Comparison of ENCODE assay signal across 25 mouse cellular contexts in the genomic region with DNA sequence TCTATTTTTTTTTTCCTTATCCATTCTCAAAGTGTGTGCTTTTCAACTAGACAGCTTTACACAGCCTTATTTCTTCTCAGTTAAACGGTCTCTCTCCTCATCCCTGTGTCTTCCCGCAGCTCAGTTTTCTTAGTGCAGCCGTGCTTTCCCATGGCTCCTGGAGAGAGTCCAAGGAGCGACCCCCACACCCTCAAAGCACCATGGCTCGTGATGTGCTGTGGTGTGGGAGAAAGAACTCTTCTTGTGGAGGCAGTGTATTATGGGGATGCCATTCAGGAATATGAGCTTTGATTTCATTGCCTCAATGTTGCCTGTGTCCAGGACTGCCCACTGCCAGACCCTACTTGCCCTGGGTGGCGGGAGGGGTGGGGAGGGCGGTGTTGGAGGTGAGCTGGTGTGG.
DNase-seq lines count a peak whose midpoint lies in the region; ATAC-seq and TF ChIP-seq lines count a peak whose summit lies in the region.
"Had no signal": no experiment of that assay in that cellular context is flagged by ENCODE, and none has a peak within 500 bp of the region (broad histone marks: within the 10 kb centered on the region; RNA-seq: fewer than 3 reads in every experiment).

No protein-coding gene starts in this region.

- no peak for TF ChIP-seq POLR2A in brain, embryonic 14.5 days (IDR thresholded peaks at IDR 0.05; ENCODE audit: borderline replicate concordance, extremely low read depth, insufficient read depth, insufficient read length, poor library complexity, severe bottlenecking)

- H3K4me3 ChIP-seq in hindbrain, embryonic 10.5 days = no peak overlapping the region
- no peak overlapping the region for H3K4me3 ChIP-seq in hindbrain, embryonic 11.5 days (ENCODE audit: low read depth, low read length)
- H3K4me3 ChIP-seq in lung, embryonic 14.5 days (ENCODE audit: low read depth, low read length) = no peak overlapping the region
- H3K4me3 ChIP-seq in heart, embryonic 11.5 days (ENCODE audit: low read depth, low read length) = no peak overlapping the region
- H3K4me3 ChIP-seq: embryonic facial prominence, embryonic 12.5 days; embryonic facial prominence, embryonic 15.5 days; heart, adult 2 months; heart, embryonic 10.5 days; intestine, embryonic 15.5 days had no signal

- peak overlapping the region; percentile 53; the same call in 1 of the 2 replicates for H3K27ac ChIP-seq in hindbrain, embryonic 10.5 days
- H3K27ac ChIP-seq in hindbrain, embryonic 11.5 days (ENCODE audit: low read depth, low read length) = no peak overlapping the region
- H3K27ac ChIP-seq in lung, embryonic 14.5 days (ENCODE audit: low read depth) = no peak overlapping the region
- no peak overlapping the region for H3K27ac ChIP-seq in heart, embryonic 11.5 days (ENCODE audit: low read depth, low read length)
- H3K27ac ChIP-seq: embryonic facial prominence, embryonic 12.5 days; embryonic facial prominence, embryonic 15.5 days; heart, adult 2 months; heart, embryonic 10.5 days; hindbrain, embryonic 14.5 days; intestine, embryonic 15.5 days had no signal

- no peaks in the 10 kb centered on the region for H3K27me3 ChIP-seq in hindbrain, embryonic 10.5 days (ENCODE audit: insufficient read depth, poor library complexity, severe bottlenecking)
- H3K27me3 ChIP-seq in hindbrain, embryonic 11.5 days (ENCODE audit: control insufficient read depth, insufficient read depth, low read length) = no peaks in the 10 kb centered on the region
- no peaks in the 10 kb centered on the region for H3K27me3 ChIP-seq in lung, embryonic 14.5 days (ENCODE audit: insufficient read depth, low read length)
- no peaks in the 10 kb centered on the region for H3K27me3 ChIP-seq in heart, embryonic 11.5 days (ENCODE audit: control insufficient read depth, insufficient read depth, low read length)
- H3K27me3 ChIP-seq: CH12.LX; embryonic facial prominence, embryonic 12.5 days; embryonic facial prominence, embryonic 15.5 days; intestine, embryonic 15.5 days had no signal

- TF ChIP-seq CTCF in lung, embryonic 14.5 days (IDR thresholded peaks at IDR 0.05; ENCODE audit: low read depth) = no peak
- no peak for TF ChIP-seq CTCF in brain, embryonic 14.5 days (IDR thresholded peaks at IDR 0.05; ENCODE audit: borderline replicate concordance, extremely low read depth, insufficient read depth, insufficient read length)

- no peak overlapping the region for H3K4me2 ChIP-seq in hindbrain, embryonic 11.5 days (replicated peaks; ENCODE audit: low read depth, low read length)
- no peak overlapping the region for H3K4me2 ChIP-seq in lung, embryonic 14.5 days
- no peak overlapping the region for H3K4me2 ChIP-seq in heart, embryonic 11.5 days
- H3K4me2 ChIP-seq: embryonic facial prominence, embryonic 12.5 days; embryonic facial prominence, embryonic 15.5 days; hindbrain, embryonic 14.5 days; intestine, embryonic 15.5 days had no signal

- no peak for DNase-seq in hindbrain, embryonic 10.5 days (ENCODE audit: low spot score)
- no peak for DNase-seq in hindbrain, embryonic 11.5 days (ENCODE audit: low spot score)
- DNase-seq in lung, embryonic 14.5 days = peak; percentile 67
- no peak for DNase-seq in lung, postnatal 14 days
- peak; percentile 46 for DNase-seq in brain, embryonic 14.5 days (ENCODE audit: low read depth)
- DNase-seq: adrenal gland, postnatal 10 days; adrenal gland, postnatal 36 days; B cell, adult 2 months; cerebellum, adult 11 months; cerebellum, adult 2 months; cerebellum, adult 9-11 months; cerebellum, postnatal 25 days; gastrocnemius, postnatal 10 days; gastrocnemius, postnatal 36 days; heart, adult 2 months had no signal

- H3K4me1 ChIP-seq in hindbrain, embryonic 10.5 days (replicated peaks) = peaks cover 9% of the 10 kb centered on the region
- peaks cover 2% of the 10 kb centered on the region; the same call in 1 of the 2 replicates for H3K4me1 ChIP-seq in hindbrain, embryonic 11.5 days (replicated peaks; ENCODE audit: control insufficient read depth, insufficient read depth, low read length)
- H3K4me1 ChIP-seq in lung, embryonic 14.5 days (ENCODE audit: insufficient read depth) = 0 out of 2 replicates have a peak, but pooled peaks cover 5% of the 10 kb centered on the region
- H3K4me1 ChIP-seq in heart, embryonic 11.5 days (ENCODE audit: control insufficient read depth, insufficient read depth, low read length) = no peaks in the 10 kb centered on the region
- H3K4me1 ChIP-seq: embryonic facial prominence, embryonic 12.5 days; embryonic facial prominence, embryonic 15.5 days; intestine, embryonic 15.5 days had no signal

- H3K36me3 ChIP-seq in hindbrain, embryonic 10.5 days = no peaks in the 10 kb centered on the region
- H3K36me3 ChIP-seq in hindbrain, embryonic 11.5 days (ENCODE audit: control insufficient read depth, insufficient read depth, low read length) = no peaks in the 10 kb centered on the region
- H3K36me3 ChIP-seq in lung, embryonic 14.5 days (ENCODE audit: insufficient read depth) = no peaks in the 10 kb centered on the region
- no peaks in the 10 kb centered on the region for H3K36me3 ChIP-seq in heart, embryonic 11.5 days (ENCODE audit: control insufficient read depth, insufficient read depth, low read length)
- H3K36me3 ChIP-seq: embryonic facial prominence, embryonic 12.5 days; embryonic facial prominence, embryonic 15.5 days; G1E; heart, embryonic 10.5 days; intestine, embryonic 15.5 days had no signal

- ATAC-seq in hindbrain, embryonic 11.5 days (ENCODE audit: low FRiP score) = no peak
- peak; percentile 59; the same call in 1 of the 2 replicates for ATAC-seq in lung, embryonic 14.5 days (ENCODE audit: insufficient read depth)
- ATAC-seq in heart, embryonic 11.5 days (replicated peaks; ENCODE audit: insufficient number of reproducible peaks, low FRiP score, low TSS enrichment) = no peak
- ATAC-seq: forebrain, embryonic 16.5 days; intestine, embryonic 15.5 days; Patski had no signal

- WGBS in hindbrain, embryonic 10.5 days = 84% methylated on average over 7 of the region's 7 CpGs
- WGBS in hindbrain, embryonic 11.5 days = 91% methylated on average over 7 of the region's 7 CpGs
- whole genome bisulfite sequencing in lung, embryonic 14.5 days = 55% methylated on average over 7 of the region's 7 CpGs
- 73% methylated on average over 7 of the region's 7 CpGs for WGBS in heart, embryonic 11.5 days (ENCODE audit: insufficient replicate concordance)

- H3K9ac ChIP-seq in hindbrain, embryonic 11.5 days (ENCODE audit: low read depth, low read length) = no peak overlapping the region
- no peak overlapping the region for H3K9ac ChIP-seq in lung, embryonic 14.5 days
- H3K9ac ChIP-seq in heart, embryonic 11.5 days (ENCODE audit: low read depth, low read length) = no peak overlapping the region
- H3K9ac ChIP-seq: embryonic facial prominence, embryonic 12.5 days; embryonic facial prominence, embryonic 15.5 days; hindbrain, embryonic 14.5 days; intestine, embryonic 15.5 days had no signal

- H3K9me3 ChIP-seq in hindbrain, embryonic 10.5 days = no peaks in the 10 kb centered on the region
- H3K9me3 ChIP-seq in hindbrain, embryonic 11.5 days (ENCODE audit: control insufficient read depth, low read length) = no peaks in the 10 kb centered on the region
- no peaks in the 10 kb centered on the region for H3K9me3 ChIP-seq in lung, embryonic 14.5 days (ENCODE audit: low read depth, low read length)
- no peaks in the 10 kb centered on the region for H3K9me3 ChIP-seq in heart, embryonic 11.5 days (replicated peaks; ENCODE audit: control insufficient read depth, low read length)
- H3K9me3 ChIP-seq: embryonic facial prominence, embryonic 12.5 days; embryonic facial prominence, embryonic 15.5 days; heart, embryonic 10.5 days; intestine, embryonic 15.5 days had no signal

Comparison
In these comparisons a context has a peak if more than half of its experiments do, and no peak if none do; other contexts are left out.
1. DNase-seq: peak in lung, embryonic 14.5 days (single experiment) and brain, embryonic 14.5 days (single experiment); none in hindbrain, embryonic 10.5 days (single experiment), hindbrain, embryonic 11.5 days (single experiment) and lung, postnatal 14 days (single experiment).